Mouse (Mus musculus) lung, postnatal 0 days (tissue): Measurements from ENCODE around the gene Dnttip2. TPM values are rescaled to one million over a fixed set of nuclear protein-coding genes. Genes with fewer than 3 reads are reported as not detected.

Experiments
- ATAC-seq: fragments of 200-750 bp; cut with Nextera tagmentation; 2 replicates; pipeline ENCODE4 v1.8.0; 2017; ENCODE audit warnings: moderate library complexity
- DNase-seq: peaks from one replicate; pipeline ENCODE4 v3.0.0-alpha.2; 2016; ENCODE audit warnings: low spot score
- H3K27ac ChIP-seq: fragments of 300-500 bp; sonication (generic); 2 replicates; pipeline ENCODE4 v1.5.1; 2014; ENCODE audit warnings: antibody characterized with exemption, mild to moderate bottlenecking, low read length, mixed read lengths
- H3K27me3 ChIP-seq: fragments of 300-500 bp; sonication (generic); replicated peaks from 2 replicates; pipeline ENCODE4 v1.6.1; 2014; ENCODE audit warnings: low read length, mixed read lengths; ENCODE audit not compliant: insufficient read depth
- H3K36me3 ChIP-seq: fragments of 300-500 bp; sonication (generic); 2 replicates; pipeline ENCODE4 v1.6.1; 2014; ENCODE audit warnings: low read length, mixed read lengths; ENCODE audit not compliant: insufficient read depth
- H3K4me1 ChIP-seq: fragments of 300-500 bp; sonication (generic); 2 replicates; pipeline ENCODE4 v1.6.1; 2014; ENCODE audit warnings: antibody characterized with exemption, low read depth, low read length, mixed read lengths; ENCODE audit not compliant: insufficient read depth
- H3K4me2 ChIP-seq: fragments of 300-500 bp; sonication (generic); replicated peaks from 2 replicates; pipeline ENCODE4 v1.6.1; 2014; ENCODE audit warnings: low read depth, mild to moderate bottlenecking, low read length, moderate library complexity, mixed read lengths
- H3K4me3 ChIP-seq: fragments of 300-500 bp; sonication (generic); 2 replicates; pipeline ENCODE4 v1.5.1; 2014; ENCODE audit warnings: low read depth, low read length
- H3K9ac ChIP-seq: fragments of 300-500 bp; sonication (generic); replicated peaks from 2 replicates; pipeline ENCODE4 v1.6.1; 2014; ENCODE audit warnings: low read depth, mild to moderate bottlenecking
- H3K9me3 ChIP-seq: fragments of 300-500 bp; sonication (generic); 2 replicates; pipeline ENCODE4 v1.6.1; 2016; ENCODE audit warnings: low read length, mixed read lengths
- CTCF ChIP-seq: IDR thresholded peaks from 2 replicates; pipeline ENCODE4 v1.5.1; 2016; ENCODE audit warnings: antibody characterized with exemption, mild to moderate bottlenecking
- EP300 ChIP-seq: IDR thresholded peaks from 2 replicates; pipeline ENCODE4 v1.6.1; 2016; ENCODE audit warnings: antibody characterized with exemption, mild to moderate bottlenecking, control low read depth
- WGBS: fragments of 180-500 bp; shearing (Covaris S2); extraction: QIAGEN DNeasy Blood & Tissue Kit; methylation state at CpG from one replicate; pipeline ENCODE4 v1.1.7; 2014; 5-methylcytosine and 5-hydroxymethylcytosine counted together
- polyA plus RNA-seq: library from polyadenylated mRNA; unstranded; fragments of >200 nt; fragmentation: Nextera tagmentation; extraction: Ambion mirVana; gene quantifications from 2 replicates; pipeline ENCODE4 v1.2.1, GENCODE M21; 2015

The Dnttip2 gene
- polyA plus RNA-seq, 1 experiment from 2014 or later: 38.3 TPM

DNA sequence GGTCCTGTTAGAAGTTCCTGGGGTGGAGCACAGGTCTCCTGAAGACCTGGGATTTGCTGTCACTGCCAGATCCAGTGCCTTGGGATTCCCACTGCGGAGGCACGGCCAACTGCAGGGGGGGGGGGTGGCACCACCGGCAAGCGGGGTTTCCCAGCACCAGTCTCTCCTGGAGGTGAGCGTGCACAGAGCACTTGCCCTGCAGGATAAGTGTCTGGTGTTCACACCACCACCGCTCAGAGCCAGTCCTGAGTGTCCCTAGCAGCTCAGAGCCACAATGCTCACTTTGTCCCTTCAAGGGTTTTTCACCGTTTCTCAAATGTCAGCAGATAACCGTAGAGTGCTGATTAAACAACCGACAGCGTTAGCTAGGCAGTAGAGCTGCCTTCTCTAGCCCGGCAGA, 42.4 kb downstream of the Dnttip2 start:
- peak; percentile 87 for ATAC-seq
- H3K4me2 ChIP-seq: peak overlapping the region; percentile 20
- no peak overlapping the region for H3K4me3 ChIP-seq
- H3K27me3 ChIP-seq: no peaks in the 10 kb centered on the region
- H3K9me3 ChIP-seq: no peaks in the 10 kb centered on the region
- no peaks in the 10 kb centered on the region for H3K4me1 ChIP-seq
- WGBS: 15% methylated on average over 11 of the region's 11 CpGs
- TF ChIP-seq EP300: peak; percentile 39; the same call in 1 of the 2 replicates
- no peak for TF ChIP-seq CTCF
- no peak overlapping the region for H3K9ac ChIP-seq
- no peak overlapping the region for H3K27ac ChIP-seq
- no peaks in the 10 kb centered on the region for H3K36me3 ChIP-seq
- DNase-seq: peak; percentile 71

DNA sequence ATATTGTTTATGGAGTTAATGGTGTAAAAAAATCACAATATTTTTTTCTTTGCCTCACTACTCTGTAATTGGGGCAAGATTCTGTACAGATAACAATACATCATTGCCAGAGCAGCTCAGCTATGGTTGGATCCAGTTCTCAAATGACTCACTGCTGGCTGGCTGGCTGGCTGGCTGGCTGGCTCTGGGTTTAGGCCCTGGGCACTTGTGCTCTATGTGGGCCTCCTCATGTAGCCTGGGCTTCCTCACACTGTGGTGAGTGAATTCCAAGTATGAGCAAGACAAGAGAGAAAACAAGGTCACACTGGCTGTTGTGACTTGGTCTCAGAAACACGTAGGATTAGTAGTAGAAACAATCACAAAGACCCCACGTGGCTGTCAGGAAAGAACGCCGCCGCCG, 43.2 kb downstream of the Dnttip2 start:
- no peak overlapping the region for H3K4me2 ChIP-seq
- H3K4me1 ChIP-seq: no peaks in the 10 kb centered on the region
- 0 out of 2 replicates have a peak, but pooled peaks have one; percentile 38 for ATAC-seq
- no peak overlapping the region for H3K9ac ChIP-seq
- no peaks in the 10 kb centered on the region for H3K9me3 ChIP-seq
- no peak for DNase-seq
- TF ChIP-seq EP300: no peak
- no peak for TF ChIP-seq CTCF
- 82% methylated on average over 6 of the region's 6 CpGs for WGBS
- H3K27ac ChIP-seq: no peak overlapping the region
- no peaks in the 10 kb centered on the region for H3K36me3 ChIP-seq
- H3K4me3 ChIP-seq: no peak overlapping the region
- H3K27me3 ChIP-seq: no peaks in the 10 kb centered on the region

GRCm38 (mm10) chr3:122322226-122322625, 48.0 kb downstream of the Dnttip2 start:
- ATAC-seq (peak; percentile 26; the same call in 1 of the 2 replicates), DNase-seq (no peak)
- Histone ChIP-seq H3K4me1 (no peaks in the 10 kb centered on the region), H3K9ac (no peak overlapping the region), H3K36me3 (no peaks in the 10 kb centered on the region), H3K27me3 (no peaks in the 10 kb centered on the region), H3K4me3 (no peak overlapping the region), H3K27ac (no peak overlapping the region), H3K9me3 (no peaks in the 10 kb centered on the region), H3K4me2 (no peak overlapping the region)
- 0 out of 2 replicates have a peak, but pooled peaks have one; percentile 20 for TF ChIP-seq EP300
- no peak for TF ChIP-seq CTCF
- 69% methylated on average over 9 of the region's 9 CpGs for WGBS

DNA sequence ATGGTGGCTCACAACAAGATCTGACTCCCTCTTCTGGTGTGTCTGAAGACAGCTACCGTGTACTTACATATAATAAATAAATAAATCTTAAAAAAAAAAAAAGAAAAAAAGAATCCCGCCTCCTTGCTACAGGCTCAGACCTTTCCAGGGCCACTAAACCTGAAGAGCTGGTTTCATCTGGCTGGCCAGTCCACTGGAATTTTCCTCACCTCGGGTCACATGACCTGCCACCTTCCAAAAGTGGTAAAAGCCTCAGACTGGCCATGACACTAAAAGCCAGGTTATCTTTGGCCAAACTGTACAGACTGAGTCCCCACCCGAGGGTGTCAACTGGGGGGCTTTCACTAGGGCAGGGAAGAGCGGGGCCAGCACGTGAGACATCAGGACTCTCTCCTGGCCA, 49.7 kb downstream of the Dnttip2 start:
- no peaks in the 10 kb centered on the region for H3K36me3 ChIP-seq
- no peak for TF ChIP-seq EP300
- no peak for TF ChIP-seq CTCF
- no peak overlapping the region for H3K4me2 ChIP-seq
- no peaks in the 10 kb centered on the region for H3K9me3 ChIP-seq
- no peaks in the 10 kb centered on the region for H3K4me1 ChIP-seq
- 70% methylated on average over 6 of the region's 6 CpGs for WGBS
- no peaks in the 10 kb centered on the region for H3K27me3 ChIP-seq
- H3K4me3 ChIP-seq: no peak overlapping the region
- DNase-seq (peak; percentile 39), ATAC-seq (no peak)
- H3K9ac ChIP-seq: no peak overlapping the region
- H3K27ac ChIP-seq: no peak overlapping the region

DNA sequence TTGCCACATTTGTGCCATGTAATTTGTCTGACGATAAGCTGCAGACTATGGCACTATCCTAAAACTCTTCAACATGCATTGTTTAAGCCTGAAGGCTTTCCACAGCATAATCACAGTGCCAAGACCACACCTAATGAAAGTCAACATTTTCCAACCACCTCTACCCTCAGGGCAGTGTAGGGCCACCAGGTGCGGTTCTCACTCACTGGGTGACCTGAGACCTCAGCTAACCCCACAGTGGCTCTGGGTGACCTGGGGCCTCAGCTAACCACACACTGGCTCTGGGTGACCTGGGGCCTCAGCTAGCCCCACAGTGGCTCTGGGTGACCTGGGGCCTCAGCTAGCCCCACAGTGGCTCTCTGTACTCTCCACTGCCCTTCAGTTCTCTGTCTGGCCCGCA, 50.3 kb downstream of the Dnttip2 start:
- no peak overlapping the region for H3K27ac ChIP-seq
- H3K4me3 ChIP-seq: no peak overlapping the region
- no peaks in the 10 kb centered on the region for H3K9me3 ChIP-seq
- ATAC-seq (peak; percentile 38; the same call in 1 of the 2 replicates), DNase-seq (no peak)
- H3K36me3 ChIP-seq: no peaks in the 10 kb centered on the region
- H3K4me2 ChIP-seq: no peak overlapping the region
- 71% methylated on average over 3 of the region's 3 CpGs for WGBS
- H3K27me3 ChIP-seq: no peaks in the 10 kb centered on the region
- no peak overlapping the region for H3K9ac ChIP-seq
- TF ChIP-seq CTCF: no peak
- TF ChIP-seq EP300: no peak
- no peaks in the 10 kb centered on the region for H3K4me1 ChIP-seq

DNA sequence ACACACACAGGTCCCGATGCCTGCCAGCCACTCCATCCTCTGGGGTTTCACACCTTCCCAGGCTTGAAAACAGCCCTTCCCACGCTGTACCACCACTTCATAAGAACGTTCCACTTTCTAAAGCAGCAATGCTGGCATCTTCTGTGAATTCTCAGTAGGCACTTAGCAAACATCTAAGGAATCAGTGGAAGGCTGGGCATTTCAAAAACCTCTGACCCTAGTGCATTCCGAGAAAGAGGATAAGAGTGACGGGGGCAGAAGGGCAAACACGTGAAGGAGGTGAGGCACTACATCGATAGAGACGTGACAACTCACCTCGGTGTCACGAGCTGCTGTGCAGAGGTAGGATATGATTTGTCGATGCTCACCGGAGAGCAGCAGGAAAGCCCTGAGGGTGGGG, 56.3 kb downstream of the Dnttip2 start:
- WGBS: 30% methylated on average over 12 of the region's 12 CpGs
- no peaks in the 10 kb centered on the region for H3K36me3 ChIP-seq
- H3K4me1 ChIP-seq: no peaks in the 10 kb centered on the region
- TF ChIP-seq CTCF: no peak
- TF ChIP-seq EP300: peak; percentile 86
- H3K27me3 ChIP-seq: no peaks in the 10 kb centered on the region
- ATAC-seq: peak; percentile 78
- H3K4me2 ChIP-seq: no peak overlapping the region
- no peak overlapping the region for H3K27ac ChIP-seq
- DNase-seq: peak; percentile 31
- no peak overlapping the region for H3K4me3 ChIP-seq
- no peaks in the 10 kb centered on the region for H3K9me3 ChIP-seq
- no peak overlapping the region for H3K9ac ChIP-seq

DNA sequence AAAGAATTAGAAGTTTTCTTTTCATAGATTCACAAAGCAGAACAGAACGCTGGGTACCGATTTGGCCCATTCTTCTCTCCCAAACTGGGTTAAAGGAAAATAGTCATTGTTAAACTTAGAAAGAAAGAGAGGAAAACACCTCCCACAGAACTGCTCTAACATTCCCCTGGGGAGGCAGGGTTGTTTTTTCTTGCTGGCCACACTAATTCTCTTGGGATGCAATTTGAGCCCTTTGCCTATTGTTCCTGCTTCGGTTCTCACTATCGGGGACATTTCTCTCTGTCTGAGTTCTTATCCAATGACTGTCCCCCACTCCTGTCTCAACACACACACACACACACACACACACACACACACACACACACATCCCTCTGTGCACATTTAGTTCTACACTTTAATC, 59.3 kb downstream of the Dnttip2 start:
- Histone ChIP-seq H3K9me3 (no peaks in the 10 kb centered on the region), H3K27me3 (no peaks in the 10 kb centered on the region), H3K4me1 (no peaks in the 10 kb centered on the region), H3K4me2 (no peak overlapping the region), H3K36me3 (no peaks in the 10 kb centered on the region), H3K27ac (no peak overlapping the region), H3K9ac (no peak overlapping the region), H3K4me3 (no peak overlapping the region)
- 54% methylated on average over 4 of the region's 4 CpGs for WGBS
- TF ChIP-seq EP300 (no peak), CTCF (no peak)
- no peak; the same call in 1 of the 2 replicates for ATAC-seq
- DNase-seq: no peak
